Mouse (Mus musculus) adrenal gland, adult 18-20 months (tissue): ENCODE results near the gene Yaf2. TPM values are rescaled to one million over a fixed set of nuclear protein-coding genes. Genes with fewer than 3 reads are reported as not detected.
"Not testable (repeated sequence)": the region's sequence is repeated elsewhere in the genome, so short reads cannot be mapped to it uniquely, and the experiment has no call there.

ENCODE experiments used
- DNase-seq, 2 experiments: peaks; one replicate each; pipeline ENCODE4 v3.0.0; 2021 to 2022; ENCODE audit warnings: low spot score in 2 of 2
- long read RNA-seq, 2 experiments: library from polyadenylated mRNA; stranded (forward); transcript quantifications; one replicate each; pipeline ENCODE4 v2.0.0; 2021
- total RNA-seq, 2 experiments: library from RNA; stranded (reverse); gene quantifications; 1 replicate in 1 of 2; 2 replicates in 1 of 2; pipeline ENCODE4 v1.2.3; 2021

Gene Yaf2
- 10 to 100 TPM; 37.7 to 39.1 TPM for total RNA-seq
- long read RNA-seq, experiment 1, transcript Yaf2-201 (4 exons, 1,676 nt), result major isoform, 31 of 64 reads
- long read RNA-seq, experiment 1, transcript Yaf2-202 (5 exons, 1,870 nt), result minor isoform, 27 of 64 reads
- long read RNA-seq, experiment 1, partial matches to known transcripts, result 3 of 64 reads
- long read RNA-seq, experiment 1, other reads (novel, unspliced or antisense), result 3 of 64 reads
- long read RNA-seq, experiment 2, transcript Yaf2-202 (5 exons, 1,870 nt), result minor isoform, 63 of 186 reads
- long read RNA-seq, experiment 2, transcript Yaf2-201 (4 exons, 1,676 nt), result major isoform, 102 of 186 reads
- long read RNA-seq, experiment 2, partial matches to known transcripts, result 15 of 186 reads
- long read RNA-seq, experiment 2, other reads (novel, unspliced or antisense), result 6 of 186 reads

DNA sequence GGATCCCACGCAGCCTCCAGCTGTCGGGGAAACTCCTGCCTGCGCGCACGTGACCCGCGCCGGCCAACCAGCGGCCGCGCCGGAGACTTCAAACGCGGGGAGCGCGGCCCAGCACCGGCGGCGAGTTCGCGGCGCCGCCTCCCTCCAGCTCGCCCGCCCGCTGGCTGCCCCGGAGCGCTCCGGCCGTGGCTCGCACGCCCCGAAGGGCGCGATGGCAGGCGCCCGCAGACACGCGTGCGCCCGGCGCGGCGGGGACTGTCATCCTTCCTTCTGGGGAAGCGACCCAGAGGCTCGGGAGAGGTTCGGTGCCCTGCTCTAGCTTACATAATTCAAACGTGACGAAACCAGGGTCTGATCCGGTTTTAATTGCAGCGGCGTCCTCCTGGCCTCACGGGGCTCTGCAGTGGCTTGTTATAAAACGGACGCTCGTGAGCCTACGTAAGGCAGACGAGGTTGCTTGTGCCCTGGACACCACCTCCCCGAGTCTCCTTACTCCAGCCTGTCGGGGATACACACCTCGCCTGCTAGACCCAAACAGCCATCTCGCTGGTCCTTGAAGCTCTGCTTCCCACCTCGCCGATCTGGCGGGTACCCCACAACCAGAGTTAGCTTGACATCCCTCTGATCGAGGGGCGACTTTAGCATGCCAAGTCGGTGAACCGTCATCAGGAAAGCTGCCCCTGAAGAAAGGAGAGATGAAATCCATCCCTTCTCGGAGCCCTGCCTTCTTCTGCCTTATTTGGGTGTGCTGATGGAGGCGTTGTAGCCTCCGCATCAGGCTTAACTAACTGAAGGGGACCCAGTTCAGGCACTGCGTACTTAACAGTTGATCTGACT is at the start of gene Yaf2:
TSS of gene Yaf2 (minus strand) at position 11 of the 837 bp plus-strand sequence.
- peak; percentile 83 to 87 for DNase-seq

GRCm38 (mm10) chr15:93381337-93381736 is 44.6 kb upstream of the Yaf2 start:
- DNase-seq, result no peak

DNA sequence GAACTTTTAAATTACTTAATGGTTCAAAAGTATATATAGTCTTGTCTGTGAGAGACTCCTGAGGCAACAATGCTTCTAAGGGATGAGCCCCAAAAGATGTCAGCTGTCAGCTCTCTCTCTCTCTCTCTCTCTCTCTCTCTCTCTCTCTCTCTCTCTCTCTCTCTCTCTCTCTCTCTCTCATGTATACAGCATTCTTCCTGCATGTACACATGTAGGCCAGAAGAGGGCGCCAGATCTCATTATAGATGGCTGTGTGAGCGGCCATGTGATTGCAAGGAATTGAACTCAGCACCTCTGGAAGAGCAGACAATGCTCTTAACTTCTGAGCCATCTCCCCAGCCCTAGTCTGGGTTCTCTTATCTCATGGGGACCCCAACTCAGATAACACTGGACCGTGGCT is 42.4 kb upstream of the Yaf2 start:
- no peak for DNase-seq

DNA sequence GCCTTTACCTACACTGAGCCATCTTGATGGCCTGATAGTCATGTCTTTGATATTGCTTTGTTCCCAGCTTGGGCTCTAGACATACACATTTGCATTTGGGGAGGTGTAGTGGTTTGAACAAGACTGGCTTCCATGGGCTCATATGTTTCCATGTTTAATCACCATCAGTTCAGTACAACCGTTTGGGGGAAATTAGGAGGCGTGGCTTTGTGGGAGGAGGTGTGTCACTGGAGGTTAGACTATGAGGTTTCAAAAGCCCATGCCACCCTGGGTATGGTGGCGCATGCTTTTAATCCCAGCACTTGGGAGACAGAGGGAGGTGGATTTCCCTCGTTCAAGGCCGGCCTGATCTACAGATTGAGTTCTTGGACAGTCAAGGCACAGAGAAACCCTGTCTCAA is 39.0 kb upstream of the Yaf2 start:
- DNase-seq, result no peak

DNA sequence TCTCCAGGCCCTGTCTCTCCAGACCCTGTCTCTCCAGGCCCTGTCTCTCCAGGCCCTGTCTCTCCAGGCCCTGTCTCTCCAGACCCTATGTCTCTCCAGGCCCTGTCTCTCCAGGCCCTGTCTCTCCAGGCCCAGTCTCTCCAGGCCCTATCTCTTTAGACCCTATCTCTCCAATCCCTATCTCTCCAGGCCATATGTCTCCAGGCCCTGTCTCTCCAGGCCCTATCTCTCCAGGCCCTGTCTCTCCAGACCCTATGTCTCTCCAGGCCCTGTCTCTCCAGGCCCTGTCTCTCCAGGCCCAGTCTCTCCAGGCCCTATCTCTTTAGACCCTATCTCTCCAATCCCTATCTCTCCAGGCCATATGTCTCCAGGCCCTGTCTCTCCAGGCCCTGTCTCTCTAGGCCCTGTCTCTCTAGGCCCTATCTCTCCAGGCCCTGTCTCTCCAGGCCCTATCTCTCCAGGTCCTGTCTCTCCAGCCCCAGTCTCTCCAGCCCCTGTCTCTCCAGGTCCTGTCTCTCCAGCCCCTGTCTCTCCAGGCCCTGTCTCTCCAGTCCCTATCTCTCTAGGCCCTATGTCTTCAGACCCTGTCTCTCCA is 35.9 kb upstream of the Yaf2 start:
- not testable (repeated sequence) for DNase-seq

DNA sequence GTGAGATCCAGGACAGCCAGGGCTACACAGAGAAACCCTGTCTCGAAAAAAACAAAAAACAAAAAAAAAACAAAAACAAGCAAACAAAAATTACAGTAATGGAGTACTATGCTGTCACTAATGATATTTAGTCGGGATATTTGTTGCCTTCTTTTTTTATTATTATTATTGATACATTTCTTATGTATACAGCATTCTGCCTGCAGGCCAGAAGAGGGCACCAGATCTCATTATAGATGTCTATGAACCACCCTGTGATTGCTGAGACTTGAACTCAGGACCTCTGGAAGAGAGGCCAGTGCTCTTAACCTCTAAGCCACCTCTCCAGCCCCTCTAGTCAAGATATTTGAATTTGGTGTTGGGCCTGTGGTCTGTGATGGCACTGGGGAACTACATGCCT is 35.1 kb upstream of the Yaf2 start:
- DNase-seq, result no peak

DNA sequence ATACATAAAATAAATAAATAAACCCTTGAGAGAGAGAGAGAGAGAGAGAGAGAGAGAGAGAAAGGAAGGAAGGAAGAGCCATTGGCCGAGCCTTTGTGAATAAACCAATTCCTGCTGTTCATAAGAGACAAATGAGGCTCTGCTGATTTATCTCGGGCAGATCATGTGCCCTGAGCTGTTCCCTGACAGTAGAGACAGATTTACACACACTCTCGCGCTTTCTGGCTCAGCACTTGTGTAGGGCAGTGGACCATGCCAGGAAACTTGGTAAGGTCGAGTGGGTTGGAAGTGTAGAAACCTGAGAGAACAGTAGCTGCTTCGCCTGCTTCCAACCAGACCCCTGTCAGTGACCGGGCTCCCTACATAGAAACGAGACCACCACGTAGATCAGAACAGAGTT is 31.8 kb upstream of the Yaf2 start:
- no peak for DNase-seq

DNA sequence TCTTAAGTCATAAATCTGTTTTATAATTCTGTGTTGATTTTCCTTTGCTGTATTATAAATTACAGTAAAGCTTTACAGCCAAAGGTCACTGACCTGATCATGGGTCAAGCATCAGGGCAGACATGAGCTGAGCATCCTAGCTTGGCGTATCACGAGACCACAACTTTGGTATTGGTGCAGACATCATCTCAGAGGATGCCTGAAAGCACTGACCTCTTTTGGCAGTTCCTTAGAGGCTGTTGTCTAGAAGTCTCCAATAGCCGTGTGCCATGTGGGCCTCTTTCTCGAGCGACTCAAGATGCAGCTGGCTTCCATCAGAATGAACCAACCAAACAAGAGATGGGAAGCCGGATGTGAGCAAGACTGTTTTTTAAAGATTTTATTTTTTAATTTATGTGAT is 28.8 kb upstream of the Yaf2 start:
- no peak for DNase-seq

DNA sequence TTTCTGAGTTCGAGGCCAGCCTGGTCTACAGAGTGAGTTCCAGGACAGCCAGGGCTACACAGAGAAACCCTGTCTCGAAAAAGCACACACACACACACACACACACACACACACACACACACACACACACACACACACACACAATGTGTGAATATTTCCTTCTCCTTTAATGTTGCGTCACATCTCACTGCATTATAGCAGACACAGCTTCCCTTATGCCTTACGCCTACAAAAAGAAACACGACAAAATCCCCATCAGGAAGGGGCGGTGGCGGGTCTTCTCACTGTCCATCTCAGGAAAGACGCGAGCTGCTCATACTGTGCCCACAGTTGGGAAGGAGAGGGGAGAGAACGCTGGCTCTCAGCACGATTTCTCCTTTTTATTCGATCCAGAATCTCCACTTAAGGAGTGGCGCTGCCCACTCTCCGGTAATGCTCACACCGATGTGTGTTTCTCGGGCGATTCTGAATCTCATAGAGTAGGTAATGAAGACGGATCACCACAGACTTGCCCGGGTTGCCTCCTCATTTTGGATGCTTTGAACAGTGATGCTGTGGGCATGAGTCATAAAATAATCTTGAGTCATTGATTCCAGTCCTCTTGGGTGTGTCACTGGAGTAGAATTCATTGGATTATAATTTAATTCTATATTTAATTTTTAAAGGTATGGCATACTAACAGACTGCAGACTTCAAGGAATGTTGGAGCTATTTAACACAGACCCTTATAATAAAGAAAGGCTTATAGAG is 21.8 kb upstream of the Yaf2 start:
- no peak for DNase-seq

DNA sequence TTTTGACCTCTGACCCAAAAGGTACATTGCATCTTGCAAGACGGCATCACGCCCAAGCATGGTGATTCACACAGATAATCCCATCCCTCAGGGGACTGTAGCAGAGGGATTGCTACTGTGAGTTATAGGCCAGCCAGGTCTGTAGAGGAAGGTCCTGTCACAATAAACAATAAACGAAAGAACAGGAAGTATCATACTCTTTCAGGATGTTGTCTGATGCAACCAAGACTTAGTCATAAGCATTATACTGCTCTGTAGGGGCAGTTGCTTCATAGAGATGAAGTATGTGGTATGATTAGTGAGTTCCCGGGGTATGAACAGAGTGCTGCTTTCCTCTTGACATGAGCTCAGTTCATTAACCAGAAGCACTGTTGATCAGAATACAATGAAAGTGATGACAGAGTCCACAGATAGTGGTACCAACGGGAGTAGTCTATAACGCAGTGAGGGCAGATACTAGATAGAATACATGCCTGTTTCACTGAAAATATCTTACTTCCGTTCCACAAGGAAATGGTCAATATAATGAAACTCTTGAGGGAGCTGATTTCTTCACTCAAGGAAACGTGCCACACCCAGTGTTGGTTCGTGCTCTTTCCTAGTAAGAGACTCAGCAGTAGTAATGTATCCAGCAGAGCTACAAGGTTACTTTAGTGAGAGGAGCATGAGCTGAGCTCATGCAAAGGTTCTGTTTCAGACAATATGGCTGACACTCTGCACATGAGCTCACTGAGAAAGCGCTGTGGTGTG is 4.1 kb upstream of the Yaf2 start:
- DNase-seq, result no peak

GRCm38 (mm10) chr15:93336658-93336924 is 144 bp downstream of the Yaf2 start:
- no peak for DNase-seq

DNA sequence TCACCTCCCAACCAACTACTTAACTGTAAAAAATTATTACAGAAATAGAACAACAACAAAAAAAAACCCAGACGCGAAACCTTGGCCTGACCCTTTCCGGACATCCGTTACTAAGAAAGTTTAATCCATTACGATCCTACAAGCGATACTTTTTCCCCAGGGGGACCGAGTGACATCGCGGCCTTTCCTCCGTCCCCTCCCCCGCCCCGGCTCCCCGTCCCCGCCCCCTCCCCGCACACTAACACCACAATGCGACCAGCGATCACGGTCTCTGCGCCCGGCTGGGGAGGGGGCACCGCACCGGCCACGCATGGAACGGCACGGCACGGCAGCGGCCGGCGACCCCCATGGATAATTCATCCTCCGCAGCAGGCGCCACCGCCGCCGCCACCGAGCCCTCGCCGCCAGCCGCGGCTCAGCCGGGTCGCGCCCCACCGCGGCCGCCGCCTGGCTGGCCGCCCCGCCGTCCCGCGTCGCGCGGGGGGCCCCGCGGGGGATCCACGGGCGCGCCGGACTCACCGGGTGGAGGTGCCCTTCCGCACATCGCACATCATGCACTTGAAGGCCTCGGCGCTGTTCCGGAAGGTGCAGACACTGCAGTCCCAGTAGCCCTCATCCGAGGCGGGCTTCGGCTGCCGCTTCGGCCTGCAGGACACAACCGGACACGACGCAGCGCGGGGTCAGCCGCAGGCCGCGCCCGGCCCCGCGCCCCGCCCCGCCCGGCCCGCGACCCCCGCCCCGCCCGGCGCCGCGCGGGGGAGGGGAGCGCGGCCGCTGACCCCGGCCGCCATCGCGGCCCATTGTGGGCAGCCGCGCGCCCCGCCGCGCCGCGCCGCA is 696 bp downstream of the Yaf2 start:
- DNase-seq, result peak; percentile 43 to 54

- DNase-seq, result no peak
Measured at GRCm38 (mm10) chr15:93331256-93331655, 5.5 kb downstream of the Yaf2 start.

- DNase-seq, result no peak
Measured at GRCm38 (mm10) chr15:93327235-93327634, 9.5 kb downstream of the Yaf2 start.

DNA sequence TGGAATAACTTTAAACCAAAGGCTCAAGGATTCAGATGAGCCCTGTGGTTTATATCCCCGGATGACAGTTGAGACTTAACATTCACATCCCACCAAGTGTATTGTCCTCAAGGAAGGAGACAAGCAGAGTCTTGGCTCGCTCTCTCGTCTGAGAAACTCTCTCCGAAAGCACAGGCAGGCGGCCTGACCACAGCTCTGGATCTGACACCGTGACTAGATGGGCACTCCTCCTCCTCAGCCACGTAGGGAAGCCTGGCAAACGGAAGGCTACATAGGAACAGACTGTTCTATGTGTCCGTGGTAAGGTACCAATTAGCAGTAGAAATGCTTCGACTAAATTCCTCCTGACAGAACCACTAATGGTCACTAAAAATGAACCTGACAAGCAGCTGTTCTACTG is 10.1 kb downstream of the Yaf2 start:
- no peak for DNase-seq

GRCm38 (mm10) chr15:93325360-93325759 is 11.4 kb downstream of the Yaf2 start:
- DNase-seq, result no peak

- no peak for DNase-seq
Measured at GRCm38 (mm10) chr15:93318781-93319180, 18.0 kb downstream of the Yaf2 start.

- not testable (repeated sequence) for DNase-seq
Measured at GRCm38 (mm10) chr15:93310304-93310703, 26.4 kb downstream of the Yaf2 start.

DNA sequence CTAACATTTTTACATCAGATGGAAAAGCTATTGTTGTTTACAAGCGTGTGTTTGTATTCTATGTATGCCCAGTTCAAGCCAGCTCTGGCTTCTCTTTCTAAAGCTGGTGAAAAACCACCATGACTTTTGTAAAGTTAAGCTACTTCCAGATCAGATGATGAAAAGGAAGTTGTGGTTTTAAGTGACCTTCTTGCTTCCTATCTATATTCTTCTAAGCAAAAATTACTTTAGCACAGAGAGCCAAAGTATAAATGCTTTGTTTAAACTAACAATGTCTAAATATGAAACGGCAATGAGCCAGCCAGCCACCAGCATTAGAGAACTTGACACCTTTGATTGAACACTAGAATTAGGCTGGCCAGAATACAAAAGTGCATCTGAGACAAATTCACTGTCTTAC is 38.5 kb downstream of the Yaf2 start:
- DNase-seq, result no peak

- DNase-seq, result no peak
Measured at GRCm38 (mm10) chr15:93294483-93294882, 42.3 kb downstream of the Yaf2 start.
